Mouse (Mus musculus) heart, adult 11 months (tissue): ENCODE measurements around the gene Tomm6.

Source experiments
- DNase-seq: peaks from one replicate; pipeline ENCODE4 v3.0.0; 2022

Tomm6 gene

GRCm38 (mm10) chr17:47694503-47695336 lies 6.5 kb upstream of the Tomm6 start, which contains the start of gene Prickle4:
Gene Prickle4, minus strand, starts transcription at chr17:47694736.
- peak; percentile 100 for DNase-seq

- DNase-seq: no peak
Observed at GRCm38 (mm10) chr17:47694442-47694502, 6.1 kb upstream of the Tomm6 start, which contains the start of gene Gm21981. Gene Gm21981, minus strand, starts transcription at chr17:47694455.

- DNase-seq: peak; percentile 98
Observed at GRCm38 (mm10) chr17:47693671-47694441, 5.7 kb upstream of the Tomm6 start.

GRCm38 (mm10) chr17:47691650-47692049 lies 3.5 kb upstream of the Tomm6 start:
- no peak for DNase-seq

GRCm38 (mm10) chr17:47689894-47690293 lies 1.7 kb upstream of the Tomm6 start:
- no peak for DNase-seq

- peak; percentile 98 for DNase-seq
Observed at GRCm38 (mm10) chr17:47688608-47689575, 706 bp upstream of the Tomm6 start, which contains the start of gene Frs3. Gene Frs3, plus strand, starts transcription at chr17:47689030.

- DNase-seq: peak; percentile 99
Observed at GRCm38 (mm10) chr17:47687409-47688343, 510 bp downstream of the Tomm6 start.

GRCm38 (mm10) chr17:47682836-47683235 lies 5.3 kb downstream of the Tomm6 start:
- DNase-seq: peak; percentile 75

GRCm38 (mm10) chr17:47678702-47679101 lies 9.5 kb downstream of the Tomm6 start:
- no peak for DNase-seq

GRCm38 (mm10) chr17:47678238-47678637 lies 9.9 kb downstream of the Tomm6 start:
- no peak for DNase-seq

GRCm38 (mm10) chr17:47676581-47676980 lies 11.6 kb downstream of the Tomm6 start:
- DNase-seq: peak; percentile 87

- peak; percentile 95 for DNase-seq
Observed at GRCm38 (mm10) chr17:47672311-47673111, 15.7 kb downstream of the Tomm6 start.

GRCm38 (mm10) chr17:47671988-47672310 lies 16.2 kb downstream of the Tomm6 start:
- DNase-seq: no peak

GRCm38 (mm10) chr17:47669166-47669565 lies 19.0 kb downstream of the Tomm6 start:
- no peak for DNase-seq

GRCm38 (mm10) chr17:47664474-47664873 lies 23.7 kb downstream of the Tomm6 start:
- DNase-seq: no peak

- DNase-seq: peak; percentile 42
Observed at GRCm38 (mm10) chr17:47663009-47663713, 25.0 kb downstream of the Tomm6 start.

GRCm38 (mm10) chr17:47658741-47659243 lies 29.4 kb downstream of the Tomm6 start:
- peak; percentile 91 for DNase-seq

- DNase-seq: peak; percentile 77
Observed at GRCm38 (mm10) chr17:47657901-47658300, 30.3 kb downstream of the Tomm6 start.

- DNase-seq: peak; percentile 68
Observed at GRCm38 (mm10) chr17:47655697-47656096, 32.5 kb downstream of the Tomm6 start.

GRCm38 (mm10) chr17:47654346-47654745 lies 33.8 kb downstream of the Tomm6 start:
- DNase-seq: peak; percentile 52
